Mouse (Mus musculus) yolk sac, embryonic 10.5 days (tissue): Measurements from ENCODE around the gene Cfap97.
"Not testable (repeated sequence)": the region's sequence is repeated elsewhere in the genome, so short reads cannot be mapped to it uniquely, and the experiment has no call there.

ENCODE experiments used
- DNase-seq: peaks from one replicate; pipeline ENCODE4 v3.0.0-alpha.2; 2017; ENCODE audit warnings: low spot score

Gene Cfap97

DNA sequence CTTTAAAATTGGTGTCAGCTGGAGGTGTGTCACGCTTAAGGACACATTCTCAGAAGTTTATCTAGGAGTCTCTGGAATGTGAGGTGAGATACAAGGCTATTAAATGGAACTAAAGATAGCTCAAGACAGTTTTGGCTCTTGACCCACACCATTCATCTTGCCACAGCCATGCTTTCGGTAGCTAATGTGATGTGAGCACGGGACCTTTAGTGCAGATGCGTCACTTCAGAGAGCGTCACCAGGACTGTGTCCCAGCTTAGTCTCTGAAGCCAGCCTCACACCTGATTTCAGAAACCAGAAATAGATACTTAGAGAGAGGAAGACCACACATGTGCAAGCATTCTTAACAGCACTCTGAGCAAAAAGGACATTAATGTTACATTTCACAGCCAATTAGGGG, 75.1 kb downstream of the Cfap97 start:
- DNase-seq, result no peak

DNA sequence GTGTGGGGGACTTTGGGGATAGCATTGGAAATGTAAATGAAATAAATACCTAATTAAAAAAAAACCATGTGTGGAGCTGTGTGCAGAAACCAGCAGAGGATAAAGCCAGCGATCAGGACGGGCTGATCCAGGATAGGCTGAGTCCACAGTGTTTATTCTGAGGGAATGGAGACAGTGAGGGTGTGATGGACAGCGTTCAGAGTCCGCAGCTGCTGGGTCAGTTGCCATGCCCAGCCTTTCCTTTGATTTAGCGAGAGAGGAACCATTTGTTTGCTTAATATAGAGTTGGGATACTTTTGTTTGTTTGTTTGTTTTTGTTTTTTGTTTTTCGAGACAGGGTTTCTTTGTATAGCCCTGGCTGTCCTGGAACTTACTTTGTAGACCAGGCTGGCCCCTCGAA, 80.4 kb downstream of the Cfap97 start:
- DNase-seq, result not testable (repeated sequence)

DNA sequence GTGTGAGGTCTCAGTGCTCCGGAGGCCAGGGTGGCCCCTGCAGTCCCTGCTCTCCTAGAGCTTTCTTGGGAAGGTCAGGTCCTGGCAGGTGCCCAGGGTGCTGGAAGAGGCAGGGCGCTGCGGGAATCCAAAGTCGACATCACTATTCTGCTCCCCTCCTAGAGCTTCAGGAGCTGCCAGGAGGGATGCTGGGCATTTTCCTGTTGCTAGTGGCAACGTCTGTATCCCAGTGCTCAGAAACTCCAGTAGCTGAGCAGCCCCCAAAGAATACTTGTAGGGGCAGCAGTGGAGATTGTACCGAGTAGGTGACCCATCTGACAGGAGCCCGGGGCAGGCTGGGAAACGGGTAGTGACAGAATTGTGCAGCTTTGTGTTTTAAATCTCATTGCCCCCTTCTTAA, 81.2 kb downstream of the Cfap97 start:
- no peak for DNase-seq

DNA sequence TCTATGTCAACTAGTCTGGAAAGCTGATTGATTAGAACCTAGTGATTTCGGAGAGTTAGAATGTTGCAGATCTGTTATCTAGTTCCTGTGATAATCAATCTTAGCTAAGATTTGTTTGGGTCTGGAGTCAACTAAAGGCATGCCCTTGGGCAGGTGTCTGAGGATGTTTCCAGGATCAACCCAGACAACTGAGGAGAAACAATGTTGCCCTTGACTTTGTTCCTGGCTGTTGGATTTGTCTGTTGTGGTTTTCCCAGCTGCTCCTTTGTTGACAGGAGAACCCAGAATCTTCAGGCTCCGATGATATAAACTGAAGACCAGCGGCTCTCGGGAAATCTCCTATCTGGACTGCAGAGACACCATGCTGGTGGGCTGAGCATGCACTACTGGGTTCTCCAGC, 83.2 kb downstream of the Cfap97 start:
- DNase-seq, result no peak

DNA sequence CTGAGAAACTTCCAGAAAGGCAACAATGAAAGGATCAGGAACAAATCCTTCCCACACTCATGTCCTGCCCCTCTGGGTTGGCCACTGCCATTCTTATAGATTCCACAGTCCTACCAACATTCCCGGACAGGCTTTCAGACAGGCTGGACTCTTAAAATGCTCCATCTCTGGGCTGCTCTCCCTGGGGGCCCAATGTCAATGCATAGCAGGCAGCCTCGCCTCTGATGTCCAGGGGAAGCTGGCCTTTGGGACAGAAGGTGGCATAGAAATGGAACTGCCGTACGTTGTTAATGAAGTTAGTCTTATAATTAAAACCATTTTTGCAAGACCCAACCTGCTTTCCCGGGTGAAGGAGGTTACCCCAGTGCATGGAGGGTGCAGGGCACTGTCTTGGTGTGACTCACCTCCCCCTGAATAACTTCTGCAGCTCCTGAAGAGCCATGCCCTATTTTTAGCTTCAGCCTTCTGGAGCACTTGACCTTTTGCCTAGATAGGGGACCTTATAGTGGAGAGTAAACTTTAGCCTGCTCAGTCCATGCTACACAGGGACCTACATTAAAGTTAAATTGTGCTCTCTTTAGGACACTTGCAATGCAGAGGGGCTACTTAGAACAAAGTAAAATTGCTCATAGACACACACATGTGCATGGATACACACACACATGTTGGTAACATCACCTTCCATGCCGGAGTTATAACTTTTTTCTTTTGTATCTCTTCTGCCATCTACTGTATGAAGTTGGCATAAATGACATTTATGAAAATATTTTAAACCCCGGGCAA, 85.1 kb downstream of the Cfap97 start:
- DNase-seq, result no peak

DNA sequence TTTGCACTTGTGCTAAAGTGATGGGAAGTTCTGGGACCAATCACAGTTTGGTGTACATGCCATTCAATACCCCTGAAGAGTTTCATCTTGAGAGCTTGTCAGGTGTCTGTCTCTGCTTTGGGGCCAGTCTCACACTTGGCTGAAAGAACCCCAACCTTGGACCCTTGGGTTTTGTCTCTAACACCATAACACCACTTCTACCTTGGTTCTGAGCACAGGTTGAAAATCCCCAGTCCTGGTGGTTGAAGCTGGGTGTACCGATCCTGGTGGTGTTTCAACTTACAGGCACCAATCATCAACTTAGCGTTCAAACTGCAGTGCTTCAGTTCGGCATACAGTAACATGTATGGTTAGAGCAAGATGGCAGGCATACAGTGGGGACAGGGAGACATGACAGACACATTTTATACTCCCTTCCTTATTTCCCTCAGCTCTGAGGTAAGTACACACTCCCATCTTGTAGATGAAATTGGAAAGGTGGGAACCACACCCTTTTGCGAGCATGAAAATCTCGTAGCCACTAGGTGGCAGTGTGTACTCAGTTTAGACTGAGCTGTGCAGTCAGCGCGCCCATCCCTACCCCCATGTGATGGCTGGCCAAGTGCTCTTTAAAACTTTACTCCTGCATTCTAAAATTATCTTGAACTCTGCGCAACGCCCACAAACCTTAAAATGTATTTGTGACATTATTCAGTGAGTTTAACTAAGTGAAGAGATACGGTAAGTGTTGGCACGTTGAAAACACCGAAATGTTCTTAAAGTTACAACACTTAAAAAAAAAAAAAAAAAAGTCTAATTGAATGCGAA, 90.2 kb downstream of the Cfap97 start:
- DNase-seq, result peak; percentile 53

DNA sequence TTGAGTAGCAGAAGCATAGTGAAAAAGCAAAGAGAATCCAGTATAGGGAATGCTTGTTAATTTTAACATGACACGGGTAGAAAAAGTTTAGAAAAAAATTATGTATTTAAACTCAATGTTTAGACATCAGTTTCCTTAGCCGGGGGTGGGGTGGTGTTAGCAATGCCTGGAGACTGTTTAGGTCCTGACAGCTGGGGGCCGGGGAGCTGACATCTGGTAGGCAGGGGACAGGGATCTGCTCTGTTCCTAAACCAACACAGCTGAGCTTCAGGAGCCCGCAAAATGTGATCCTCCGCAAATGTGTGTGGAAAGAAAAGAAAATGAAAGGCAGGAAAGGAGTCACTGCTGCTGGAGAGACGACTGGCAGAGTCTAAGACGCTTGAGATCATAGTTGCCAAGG, 91.4 kb downstream of the Cfap97 start:
- DNase-seq, result no peak
